Mouse (Mus musculus): ENCODE data around the gene Prcc.
"Not testable (repeated sequence)": the region's sequence is repeated elsewhere in the genome, so short reads cannot be mapped to it uniquely, and the experiment has no call there.

Gene Prcc

DNA sequence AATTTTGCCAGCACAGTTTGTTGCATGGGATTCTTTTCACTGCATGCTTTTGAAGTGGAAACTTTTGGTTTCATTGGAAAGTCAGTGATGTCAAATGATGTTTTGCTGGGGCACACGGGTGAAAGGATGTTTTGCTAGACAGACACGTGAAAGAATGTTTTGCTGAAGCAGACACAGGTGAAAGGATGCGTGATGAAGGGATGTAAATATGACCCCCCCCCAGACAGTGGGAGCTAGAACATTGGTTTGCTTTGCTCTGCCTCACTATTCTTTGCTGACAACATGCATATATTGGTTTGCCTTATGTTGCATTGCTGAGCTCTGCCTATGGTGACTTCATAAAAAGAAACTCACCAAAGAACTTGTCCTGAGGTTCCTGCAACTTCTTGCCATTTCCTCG is 40.4 kb downstream of the Prcc start:
- no peak for DNase-seq (ENCODE audit: low spot score)

GRCm38 (mm10) chr3:87840858-87841257 is 44.5 kb downstream of the Prcc start:
- no peak for DNase-seq (ENCODE audit: low spot score)

DNA sequence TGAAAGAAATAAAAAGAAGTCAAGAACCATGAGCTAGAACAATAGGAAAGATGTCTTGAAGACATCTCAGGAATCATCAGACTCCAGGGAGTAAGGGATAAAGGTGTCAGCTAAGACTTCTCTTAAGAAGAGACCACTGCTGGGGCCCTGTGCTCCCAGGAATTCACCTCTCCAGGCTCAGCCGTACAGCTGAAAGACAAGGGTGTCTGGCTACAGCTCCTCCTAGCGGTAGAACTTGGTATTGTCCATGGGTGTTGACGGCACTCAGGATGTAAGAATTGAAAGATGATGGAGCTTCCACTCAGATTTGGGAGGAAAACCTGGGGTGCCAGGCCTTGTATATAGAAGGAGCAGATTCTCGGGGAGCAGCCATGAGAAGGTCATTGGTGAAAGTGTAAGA is 46.8 kb downstream of the Prcc start:
- peak; percentile 56 for DNase-seq (ENCODE audit: low spot score)

DNA sequence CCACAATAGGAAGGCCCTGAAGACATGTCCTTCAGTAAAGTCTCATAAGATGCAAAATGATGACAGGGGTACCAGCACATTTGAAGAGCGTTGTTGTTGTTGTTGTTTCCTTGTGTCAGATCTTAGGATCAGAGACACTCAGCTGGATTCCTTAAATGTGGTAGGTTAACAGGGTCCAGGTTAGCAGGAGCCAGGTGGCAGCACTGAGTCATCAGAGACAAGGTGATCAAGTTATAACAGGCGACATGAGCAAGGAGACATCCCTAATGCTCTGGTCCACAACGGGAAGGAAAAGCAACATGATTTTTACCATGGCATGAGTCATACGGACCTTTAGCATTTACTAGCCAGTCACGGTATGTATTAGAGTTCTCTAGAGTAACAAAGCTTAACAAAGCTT is 51.9 kb downstream of the Prcc start:
- DNase-seq (ENCODE audit: low spot score) = no peak

DNA sequence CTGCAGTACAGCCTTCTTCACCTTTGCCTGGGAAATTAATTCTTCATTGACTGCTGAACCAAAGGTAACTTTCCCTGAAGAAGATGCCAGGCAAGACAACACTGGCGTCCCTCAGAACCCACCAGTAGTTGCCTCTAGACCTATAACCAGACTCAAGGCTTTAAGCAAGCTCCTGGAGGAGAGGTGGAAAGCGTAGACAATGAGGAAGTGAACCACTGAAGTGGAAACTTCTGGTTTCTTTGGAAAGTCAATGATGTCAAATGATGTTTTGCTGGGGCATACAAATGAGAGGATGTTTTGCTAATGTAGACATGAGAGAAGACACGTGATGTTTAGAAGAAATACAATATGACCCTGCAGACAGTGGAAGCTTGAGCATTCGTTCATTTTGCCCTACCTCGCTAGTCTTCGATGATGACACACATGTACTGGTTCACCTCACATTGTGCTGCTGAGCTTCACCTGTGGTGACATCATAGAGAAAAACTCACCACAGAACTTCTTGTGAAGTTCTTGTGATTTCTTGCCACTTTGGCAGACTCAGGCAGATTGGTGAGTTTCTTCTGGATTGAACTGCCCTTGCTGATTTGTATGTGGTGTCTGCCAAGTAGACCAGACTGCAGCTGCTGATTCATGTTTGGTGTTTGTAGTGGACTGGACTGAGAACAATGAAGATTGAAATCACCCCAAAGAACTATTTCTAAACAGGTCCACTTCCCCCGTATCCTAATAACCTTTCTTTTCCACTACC is 53.1 kb downstream of the Prcc start:
- no peak for DNase-seq (ENCODE audit: low spot score)

DNA sequence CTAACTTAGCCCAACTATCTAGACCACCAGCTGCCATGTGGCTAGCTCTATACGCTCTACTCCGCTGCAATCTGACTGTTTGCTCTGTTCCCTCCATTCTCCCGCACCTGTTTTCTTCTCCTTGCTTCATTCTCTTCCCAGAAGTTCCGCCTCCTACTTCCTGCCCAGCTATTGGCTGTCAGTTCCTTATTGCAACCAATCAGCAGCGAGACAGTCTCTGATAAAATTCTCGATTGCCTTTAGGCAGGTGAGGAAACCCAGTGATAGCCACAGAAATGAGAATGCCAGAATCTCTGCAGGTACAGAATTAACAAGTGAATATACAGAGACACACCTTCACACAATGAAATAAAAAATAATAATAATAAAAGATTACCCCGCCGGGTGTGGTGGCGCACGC is 56.4 kb downstream of the Prcc start:
- DNase-seq (ENCODE audit: low spot score) = no peak

- no peak for DNase-seq (ENCODE audit: low spot score)
Measured at GRCm38 (mm10) chr3:87828435-87828834, 57.0 kb downstream of the Prcc start.

DNA sequence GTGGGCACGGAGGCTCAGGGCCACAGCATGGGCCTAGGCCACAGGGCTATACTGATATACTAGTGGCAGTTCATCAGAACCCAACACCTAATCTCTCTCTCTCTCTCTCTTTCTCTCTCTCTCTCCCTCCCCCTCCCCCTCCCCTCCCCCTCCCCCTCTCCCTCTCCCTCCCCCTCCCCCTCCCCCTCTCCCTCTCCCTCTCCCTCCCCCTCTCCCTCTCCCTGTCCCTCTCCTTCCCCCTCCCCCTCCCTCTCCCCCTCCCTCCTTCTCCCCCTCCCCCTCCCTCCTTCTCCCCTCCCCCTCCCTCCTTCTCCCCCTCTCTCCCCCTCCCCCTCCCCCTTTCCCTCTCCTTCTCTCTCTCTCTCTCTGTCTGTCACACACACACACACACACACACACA is 61.2 kb downstream of the Prcc start, which contains the start of gene Pear1:
Pear1 (minus strand) TSS at position 101 of the 400 bp plus-strand sequence.
- not testable (repeated sequence) for DNase-seq (ENCODE audit: low spot score)

GRCm38 (mm10) chr3:87818226-87818625 is 67.2 kb downstream of the Prcc start:
- no peak for DNase-seq (ENCODE audit: low spot score)

DNA sequence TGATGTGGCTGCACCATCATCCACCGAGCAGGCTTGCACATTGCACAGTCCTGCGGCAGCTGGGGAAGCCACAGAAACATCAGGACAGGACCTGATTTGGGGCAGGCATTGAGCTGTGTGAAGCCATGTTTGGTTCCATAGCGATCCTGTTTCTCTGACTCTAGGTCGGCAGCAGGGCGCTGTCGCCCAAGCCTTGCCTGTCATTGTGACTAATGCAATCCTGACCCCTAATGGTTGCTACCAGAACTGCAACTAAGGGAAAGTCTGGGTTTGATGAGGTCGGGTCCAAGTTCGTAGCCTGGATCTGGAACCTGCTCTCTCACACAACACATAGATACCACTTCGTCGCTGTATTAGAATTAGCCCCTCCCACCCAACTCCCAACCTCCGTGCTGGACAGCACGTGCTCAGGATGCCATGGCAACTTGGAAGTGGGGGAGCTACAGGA is 68.7 kb downstream of the Prcc start:
- DNase-seq (ENCODE audit: low spot score) = peak; percentile 46

DNA sequence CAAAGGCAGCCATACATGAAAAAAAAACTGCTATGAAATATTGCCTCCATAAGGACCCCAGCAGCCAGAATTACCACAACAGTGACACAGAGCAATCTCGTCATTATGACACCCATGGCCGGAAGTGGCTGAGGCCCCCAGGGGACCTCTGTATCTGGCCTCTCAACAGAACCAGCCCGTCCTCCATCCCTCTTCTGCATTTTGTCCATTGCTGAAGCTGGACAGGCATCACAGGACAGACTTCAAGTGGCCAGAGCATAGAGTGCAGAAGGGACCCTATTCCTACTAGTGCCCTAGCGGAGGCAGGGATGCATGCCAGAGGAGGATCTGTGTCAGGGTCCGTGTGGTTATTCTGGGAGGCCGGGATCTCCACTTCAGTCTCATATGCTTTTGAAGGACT is 69.2 kb downstream of the Prcc start:
- DNase-seq (ENCODE audit: low spot score) = no peak

GRCm38 (mm10) chr3:87812873-87813272 is 72.5 kb downstream of the Prcc start:
- no peak for DNase-seq (ENCODE audit: low spot score)

DNA sequence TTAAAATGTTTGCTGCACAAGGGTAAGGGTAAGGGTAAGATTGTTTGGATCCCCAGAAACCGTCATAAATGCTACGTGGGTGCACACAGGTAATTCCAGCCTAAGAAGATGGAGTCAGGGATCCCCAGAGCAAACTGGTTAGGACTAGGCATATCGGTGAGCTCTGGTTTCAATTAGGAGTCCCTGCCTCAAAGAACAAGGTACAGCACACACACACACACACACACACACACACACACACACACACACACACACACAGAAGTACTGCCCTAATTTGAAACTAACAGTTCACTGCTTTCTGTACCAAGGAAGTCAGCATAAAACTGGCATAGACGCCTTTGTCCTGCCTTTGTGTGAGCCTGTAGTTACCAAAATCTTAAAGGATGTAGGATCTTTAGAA is 73.0 kb downstream of the Prcc start:
- DNase-seq (ENCODE audit: low spot score) = no peak

DNA sequence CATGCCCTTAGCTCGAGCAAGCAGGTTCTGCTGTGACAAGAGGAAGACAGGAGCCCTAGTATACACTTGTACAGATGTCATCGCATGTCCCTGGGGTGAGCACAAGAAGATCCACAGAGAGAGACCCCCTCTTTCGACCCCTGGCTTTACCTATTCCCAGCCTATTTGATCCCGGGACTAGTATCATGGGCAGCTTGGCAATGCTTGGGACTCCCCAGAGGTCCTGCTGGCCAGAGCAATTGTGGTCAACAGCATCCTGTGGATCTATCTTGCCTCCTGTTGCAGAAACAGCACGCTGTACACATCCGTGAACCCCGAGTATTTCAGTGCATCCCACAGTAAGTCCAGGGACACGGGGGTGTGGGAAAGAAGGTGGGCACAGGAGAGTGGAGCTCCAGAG is 74.1 kb downstream of the Prcc start:
- no peak for DNase-seq (ENCODE audit: low spot score)

GRCm38 (mm10) chr3:87809322-87809962 is 76.0 kb downstream of the Prcc start:
- no peak for DNase-seq (ENCODE audit: low spot score)
